Mouse (Mus musculus) myocyte (in vitro differentiated cells): Measurements from ENCODE around the gene Rras.

ENCODE experiments used
- CEBPB ChIP-seq: IDR thresholded peaks from 2 replicates; pipeline ENCODE4 v1.6.1; 2011; ENCODE audit warnings: mild to moderate bottlenecking, moderate library complexity; ENCODE audit not compliant: poor library complexity, insufficient read depth, severe bottlenecking
- E2F4 ChIP-seq: IDR thresholded peaks from one replicate; pipeline ENCODE4 v1.6.1; 2011; ENCODE audit warnings: mild to moderate bottlenecking, control low read depth, moderate library complexity; ENCODE audit not compliant: insufficient read depth
- MAX ChIP-seq: IDR thresholded peaks from one replicate; pipeline ENCODE4 v1.6.1; 2011; ENCODE audit warnings: low read depth, mild to moderate bottlenecking, control low read depth
- POLR2A ChIP-seq: IDR thresholded peaks from one replicate; pipeline ENCODE4 v1.6.1; 2011; ENCODE audit warnings: low read depth, mild to moderate bottlenecking, control low read depth, moderate library complexity; ENCODE audit not compliant: insufficient read length
- POLR2AphosphoS2 ChIP-seq: IDR thresholded peaks from one replicate; pipeline ENCODE4 v1.6.1; 2011; ENCODE audit warnings: low read depth, control low read depth; ENCODE audit not compliant: insufficient read length

DNA sequence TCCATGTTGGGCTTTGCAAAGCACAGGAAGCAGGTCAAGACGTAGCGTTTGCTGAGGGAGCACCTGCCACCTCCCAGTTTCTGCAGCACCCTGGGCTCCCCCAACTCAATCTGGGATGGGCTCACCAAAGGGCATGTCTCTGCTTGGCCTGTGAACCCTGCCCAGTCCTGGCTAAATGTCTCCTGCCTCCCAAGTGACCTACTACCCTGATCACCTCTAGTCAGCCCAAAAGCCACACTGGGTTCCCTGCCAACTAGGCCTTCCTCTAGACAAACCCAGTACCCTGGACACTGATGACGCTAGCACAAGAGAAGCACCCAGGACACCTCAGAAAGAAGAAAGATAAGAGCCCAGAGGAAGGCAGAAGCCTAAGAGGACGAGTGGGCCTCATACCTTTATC, 4.9 kb upstream of the Rras start:
- TF ChIP-seq MAX (no peak), CEBPB (no peak), E2F4 (no peak), POLR2AphosphoS2 (no peak), POLR2A (no peak)
